Mouse (Mus musculus) G1E (cell line): ENCODE measurements at regions not wholly inside any gene's neighbourhood (a gene's known extent, or its start where the extent isn't known, plus 50 kb on each side); places are given as distances from the start of the nearest gene placed in this dataset.

Experiments used
- ATAC-seq: 2 replicates; pipeline ENCODE4 v1.8.0; 2016; ENCODE audit warnings: mild to moderate bottlenecking; ENCODE audit not compliant: insufficient number of reproducible peaks, poor library complexity, low FRiP score, severe bottlenecking; ENCODE audit errors: extremely low read depth
- DNase-seq: peaks from one replicate; pipeline ENCODE4 v3.0.0; 2012; ENCODE audit warnings: low spot score
- H3K27me3 ChIP-seq: 2 replicates; pipeline ENCODE4 v1.6.1; 2012; ENCODE audit warnings: mild to moderate bottlenecking, low read length, inconsistent platforms; ENCODE audit not compliant: insufficient read depth
- H3K36me3 ChIP-seq: replicated peaks from 2 replicates; pipeline ENCODE3; 2012; ENCODE audit warnings: mild to moderate bottlenecking, inconsistent platforms
- H3K4me1 ChIP-seq: 2 replicates; pipeline ENCODE4 v1.6.1; 2012; ENCODE audit warnings: low read depth, low read length, inconsistent platforms, mixed read lengths; ENCODE audit not compliant: insufficient read depth
- H3K4me3 ChIP-seq: 2 replicates; pipeline ENCODE4 v1.5.1; 2012; ENCODE audit warnings: low read depth, mild to moderate bottlenecking, inconsistent platforms, low read length, moderate library complexity, mixed read lengths
- H3K9me3 ChIP-seq: replicated peaks from 2 replicates; pipeline ENCODE4 v1.6.1; 2012; ENCODE audit warnings: inconsistent platforms
- CTCF ChIP-seq: IDR thresholded peaks from 2 replicates; pipeline ENCODE4 v1.5.1; 2012; ENCODE audit warnings: low read depth, low read length, inconsistent platforms, mixed read lengths
- GATA1 ChIP-seq: IDR thresholded peaks from 2 replicates; pipeline ENCODE4 v1.6.1; 2012; ENCODE audit warnings: borderline replicate concordance, low read length, inconsistent platforms, mixed read lengths
- GATA2 ChIP-seq: IDR thresholded peaks from 2 replicates; pipeline ENCODE4 v1.6.1; 2012; ENCODE audit warnings: low read depth, low read length, inconsistent platforms, borderline replicate concordance
- POLR2AphosphoS5 ChIP-seq: IDR thresholded peaks from 2 replicates; pipeline ENCODE4 v1.6.1; 2012; ENCODE audit warnings: low read depth, low read length, inconsistent platforms; ENCODE audit not compliant: insufficient replicate concordance
- TAL1 ChIP-seq: conservative IDR thresholded peaks from 2 replicates; pipeline ENCODE4 v1.6.1; 2012; ENCODE audit warnings: low read depth, low read length, inconsistent platforms, mixed read lengths

GRCm38 (mm10) chr6:117390233-117390848, 222.0 kb downstream of the Cxcl12 start:
- Histone ChIP-seq H3K36me3 (no peaks in the 10 kb centered on the region), H3K4me1 (no peaks in the 10 kb centered on the region), H3K9me3 (peaks cover 32% of the 10 kb centered on the region), H3K4me3 (no peak overlapping the region), H3K27me3 (no peaks in the 10 kb centered on the region)
- ATAC-seq (no peak), DNase-seq (no peak)
- no peak for TF ChIP-seq TAL1
- no peak for TF ChIP-seq GATA2
- TF ChIP-seq GATA1: no peak
- no peak for TF ChIP-seq POLR2AphosphoS5
- no peak for TF ChIP-seq CTCF

- Histone ChIP-seq H3K27me3 (no peaks in the 10 kb centered on the region), H3K4me1 (no peaks in the 10 kb centered on the region), H3K9me3 (peaks cover 27% of the 10 kb centered on the region), H3K4me3 (no peak overlapping the region), H3K36me3 (no peaks in the 10 kb centered on the region)
- ATAC-seq (no peak), DNase-seq (no peak)
- TF ChIP-seq TAL1: no peak
- TF ChIP-seq GATA2: no peak
- TF ChIP-seq CTCF: no peak
- no peak for TF ChIP-seq POLR2AphosphoS5
- TF ChIP-seq GATA1: no peak
Observed at GRCm38 (mm10) chr6:117393480-117393879, 225.1 kb downstream of the Cxcl12 start.

GRCm38 (mm10) chr6:117405589-117406311, 237.4 kb downstream of the Cxcl12 start:
- ATAC-seq (no peak), DNase-seq (no peak)
- TF ChIP-seq CTCF (no peak), TAL1 (no peak), POLR2AphosphoS5 (no peak), GATA1 (no peak), GATA2 (no peak)

GRCm38 (mm10) chr6:117406312-117406595, 237.9 kb downstream of the Cxcl12 start:
- H3K27me3 ChIP-seq: no peaks in the 10 kb centered on the region
- DNase-seq (no peak), ATAC-seq (no peak)
- no peak overlapping the region for H3K4me3 ChIP-seq
- TF ChIP-seq GATA1 (no peak), CTCF (no peak), TAL1 (no peak), POLR2AphosphoS5 (no peak), GATA2 (no peak)
- H3K4me1 ChIP-seq: no peaks in the 10 kb centered on the region
- peaks cover 62% of the 10 kb centered on the region for H3K9me3 ChIP-seq
- no peaks in the 10 kb centered on the region for H3K36me3 ChIP-seq

More at GRCm38 (mm10) chr6:117405589-117406311, 237.4 kb downstream of the Cxcl12 start:
- Histone ChIP-seq H3K9me3 (peaks cover 65% of the 10 kb centered on the region), H3K4me1 (no peaks in the 10 kb centered on the region), H3K27me3 (no peaks in the 10 kb centered on the region), H3K4me3 (no peak overlapping the region), H3K36me3 (no peaks in the 10 kb centered on the region)

GRCm38 (mm10) chr6:117406757-117407156, 238.4 kb downstream of the Cxcl12 start:
- no peak for DNase-seq
- ATAC-seq: no peak
- Histone ChIP-seq H3K27me3 (no peaks in the 10 kb centered on the region), H3K4me3 (no peak overlapping the region), H3K9me3 (peaks cover 58% of the 10 kb centered on the region), H3K36me3 (no peaks in the 10 kb centered on the region), H3K4me1 (no peaks in the 10 kb centered on the region)
- no peak for TF ChIP-seq TAL1
- TF ChIP-seq GATA2: no peak
- TF ChIP-seq POLR2AphosphoS5: no peak
- no peak for TF ChIP-seq GATA1
- no peak for TF ChIP-seq CTCF

- no peaks in the 10 kb centered on the region for H3K36me3 ChIP-seq
- no peaks in the 10 kb centered on the region for H3K27me3 ChIP-seq
- no peaks in the 10 kb centered on the region for H3K4me1 ChIP-seq
- ATAC-seq (no peak), DNase-seq (no peak)
- no peak overlapping the region for H3K4me3 ChIP-seq
- TF ChIP-seq GATA1 (no peak), TAL1 (no peak), GATA2 (no peak), CTCF (no peak), POLR2AphosphoS5 (no peak)
- H3K9me3 ChIP-seq: peaks cover 56% of the 10 kb centered on the region
Observed at GRCm38 (mm10) chr6:117407206-117407858, 239.0 kb downstream of the Cxcl12 start.
